Mouse (Mus musculus): ENCODE measurements around the gene Gm45623.

Gene Gm45623

GRCm38 (mm10) chr13:56752474-56753191, 994 bp downstream of the Gm45623 start:
- DNase-seq (ENCODE audit: low spot score), result no peak

- no peak for DNase-seq (ENCODE audit: low spot score)
Observed at GRCm38 (mm10) chr13:56751774-56752173, 1.9 kb downstream of the Gm45623 start.

GRCm38 (mm10) chr13:56749377-56749776, 4.2 kb downstream of the Gm45623 start:
- DNase-seq (ENCODE audit: low spot score), result no peak

- DNase-seq (ENCODE audit: low spot score), result no peak
Observed at GRCm38 (mm10) chr13:56747554-56747953, 6.1 kb downstream of the Gm45623 start.

- DNase-seq (ENCODE audit: low spot score), result no peak
Observed at GRCm38 (mm10) chr13:56746739-56747532, 6.7 kb downstream of the Gm45623 start.

- no peak for DNase-seq (ENCODE audit: low spot score)
Observed at GRCm38 (mm10) chr13:56742325-56742901, 11.2 kb downstream of the Gm45623 start.

- no peak for DNase-seq (ENCODE audit: low spot score)
Observed at GRCm38 (mm10) chr13:56741691-56742090, 11.9 kb downstream of the Gm45623 start.

- DNase-seq (ENCODE audit: low spot score), result no peak
Observed at GRCm38 (mm10) chr13:56740496-56740895, 13.1 kb downstream of the Gm45623 start.

GRCm38 (mm10) chr13:56739556-56739955, 14.1 kb downstream of the Gm45623 start:
- DNase-seq (ENCODE audit: low spot score), result no peak

GRCm38 (mm10) chr13:56735212-56735875, 18.3 kb downstream of the Gm45623 start:
- peak; percentile 62 for DNase-seq (ENCODE audit: low spot score)

- DNase-seq (ENCODE audit: low spot score), result no peak
Observed at GRCm38 (mm10) chr13:56734617-56735016, 19.0 kb downstream of the Gm45623 start.

GRCm38 (mm10) chr13:56729046-56729445, 24.6 kb downstream of the Gm45623 start:
- DNase-seq (ENCODE audit: low spot score), result no peak

- DNase-seq (ENCODE audit: low spot score), result no peak
Observed at GRCm38 (mm10) chr13:56726551-56726950, 27.1 kb downstream of the Gm45623 start.

GRCm38 (mm10) chr13:56712221-56712620, 41.4 kb downstream of the Gm45623 start:
- DNase-seq (ENCODE audit: low spot score), result no peak

GRCm38 (mm10) chr13:56710620-56711019, 43.0 kb downstream of the Gm45623 start:
- no peak for DNase-seq (ENCODE audit: low spot score)

- DNase-seq (ENCODE audit: low spot score), result no peak
Observed at GRCm38 (mm10) chr13:56707606-56708005, 46.0 kb downstream of the Gm45623 start.

- no peak for DNase-seq (ENCODE audit: low spot score)
Observed at GRCm38 (mm10) chr13:56707111-56707510, 46.5 kb downstream of the Gm45623 start.

- no peak for DNase-seq (ENCODE audit: low spot score)
Observed at GRCm38 (mm10) chr13:56704596-56704995, 49.0 kb downstream of the Gm45623 start.

GRCm38 (mm10) chr13:56703871-56704321, 49.7 kb downstream of the Gm45623 start:
- DNase-seq (ENCODE audit: low spot score), result peak; percentile 41

GRCm38 (mm10) chr13:56703222-56703870, 50.3 kb downstream of the Gm45623 start:
- peak; percentile 78 for DNase-seq (ENCODE audit: low spot score)

GRCm38 (mm10) chr13:56702469-56703221, 51.0 kb downstream of the Gm45623 start, which contains the start of gene Smad5:
Smad5 (plus strand) TSS chr13:56703010.
- DNase-seq (ENCODE audit: low spot score), result peak; percentile 91

Data from adipocyte (in vitro differentiated cells).